Mouse (Mus musculus) olfactory bulb, adult 2 months (tissue): ENCODE measurements around the gene Cog6.

ENCODE experiments used
- CTCF ChIP-seq: fragments of 200-500 bp; IDR thresholded peaks from 2 replicates; pipeline ENCODE4 v1.5.1; 2012; ENCODE audit warnings: low read depth, mild to moderate bottlenecking, low read length, moderate library complexity; ENCODE audit not compliant: insufficient read depth
- POLR2A ChIP-seq: fragments of 200-500 bp; IDR thresholded peaks from 2 replicates; pipeline ENCODE4 v1.6.1; 2012; ENCODE audit warnings: mild to moderate bottlenecking, low read depth, low read length, moderate library complexity; ENCODE audit not compliant: insufficient read depth

GRCm38 (mm10) chr3:52957861-52958260 is 59.2 kb downstream of the Cog6 start:
- TF ChIP-seq CTCF = no peak
- TF ChIP-seq POLR2A = no peak
